Mouse (Mus musculus) thymus, adult 2 months (tissue): ENCODE data around the gene Rpn2.

Source experiments
- CTCF ChIP-seq: fragments of 200-500 bp; IDR thresholded peaks from 2 replicates; pipeline ENCODE4 v1.5.1; 2012; ENCODE audit warnings: mild to moderate bottlenecking, control low read depth, low read length, moderate library complexity, borderline replicate concordance; ENCODE audit not compliant: control insufficient read depth, poor library complexity, insufficient read depth; ENCODE audit errors: extremely low read depth
- POLR2A ChIP-seq: fragments of 200-500 bp; IDR thresholded peaks from 2 replicates; pipeline ENCODE4 v1.6.1; 2012; ENCODE audit warnings: mild to moderate bottlenecking, low read length, control low read depth, moderate library complexity; ENCODE audit not compliant: control insufficient read depth, poor library complexity, insufficient read depth; ENCODE audit errors: extremely low read depth

GRCm38 (mm10) chr2:157287542-157287941, 8.7 kb downstream of the Rpn2 start:
- TF ChIP-seq CTCF (no peak), POLR2A (no peak)
